Mouse (Mus musculus) heart, postnatal 10 days (tissue): ENCODE data around the gene Tert. TPM values are rescaled to one million over a fixed set of nuclear protein-coding genes. Genes with fewer than 3 reads are reported as not detected.

ENCODE experiments used
- DNase-seq, 2 experiments: peaks; one replicate each; pipeline ENCODE4 v3.0.0; 2021
- intact Hi-C: fragments of 180-260 bp; cut with DNase I; formaldehyde crosslinking; loops from one replicate; pipeline ENCODE4 v1.15.1; 2025
- total RNA-seq, 2 experiments: library from RNA; stranded (reverse); gene quantifications; 2 replicates each; pipeline ENCODE4 v1.2.3; 2021

The Tert gene
- total RNA-seq, 2 experiments from 2014 or later: 0.12 to 0.50 TPM

- intact Hi-C loops: no loop called here
- no peak for DNase-seq
Observed at GRCm38 (mm10) chr13:73660163-73660695, 33.5 kb downstream of the Tert start.

- DNase-seq: no peak
- intact Hi-C loops: no loop called here
Observed at GRCm38 (mm10) chr13:73675161-73675560, 48.5 kb downstream of the Tert start.

- no peak for DNase-seq
- intact Hi-C loops: no loop called here
Observed at GRCm38 (mm10) chr13:73677853-73678252, 51.1 kb downstream of the Tert start, which contains the start of gene Slc6a18. Gene Slc6a18, minus strand, starts transcription at chr13:73678023.

GRCm38 (mm10) chr13:73679311-73679710, 52.6 kb downstream of the Tert start:
- DNase-seq: no peak
- intact Hi-C loops: no loop called here

- no peak for DNase-seq
Observed at GRCm38 (mm10) chr13:73680394-73680793, 53.7 kb downstream of the Tert start.

GRCm38 (mm10) chr13:73682226-73682625, 55.5 kb downstream of the Tert start:
- no peak for DNase-seq
- intact Hi-C loops: no loop called here

More at GRCm38 (mm10) chr13:73680394-73680793, 53.7 kb downstream of the Tert start:
- intact Hi-C loops: no loop called here

- intact Hi-C loops: no loop called here
- peak; percentile 44 to 58 for DNase-seq
Observed at GRCm38 (mm10) chr13:73683682-73684081, 57.0 kb downstream of the Tert start.

- intact Hi-C loops: no loop called here
- DNase-seq: peak in 1 of 2 experiments; percentile 18
Observed at GRCm38 (mm10) chr13:73684412-73684811, 57.7 kb downstream of the Tert start.

- no peak for DNase-seq
- intact Hi-C loops: no loop called here
Observed at GRCm38 (mm10) chr13:73685502-73685901, 58.8 kb downstream of the Tert start.

- no peak for DNase-seq
- intact Hi-C loops: no loop called here
Observed at GRCm38 (mm10) chr13:73687601-73688000, 60.9 kb downstream of the Tert start.

GRCm38 (mm10) chr13:73688934-73689333, 62.2 kb downstream of the Tert start:
- intact Hi-C loops: no loop called here
- no peak for DNase-seq

- peak; percentile 61 to 72 for DNase-seq
- intact Hi-C loops: loop anchor here (1.0 to 5.0 kb wide), 3 partner anchors 46 to 265 kb away; no protein-coding TSS in a partner anchor
Observed at GRCm38 (mm10) chr13:73692249-73692868, 65.6 kb downstream of the Tert start.

- no peak for DNase-seq
- intact Hi-C loops: loop anchor here (5.0 kb wide), 1 partner anchor 266 kb away; no protein-coding TSS in a partner anchor
Observed at GRCm38 (mm10) chr13:73693333-73693732, 66.6 kb downstream of the Tert start.

- DNase-seq: no peak
- intact Hi-C loops: loop anchor here (5.0 kb wide), 1 partner anchor 268 kb away; no protein-coding TSS in a partner anchor
Observed at GRCm38 (mm10) chr13:73694972-73695371, 68.3 kb downstream of the Tert start.

GRCm38 (mm10) chr13:73696529-73696928, 69.8 kb downstream of the Tert start:
- DNase-seq: no peak
- intact Hi-C loops: no loop called here

Other genes starting within 250 kb of the Tert start
- gene Lpcat1, start 159.7 kb upstream of the Tert start, total RNA-seq: 10 to 100 TPM; 10.7 to 13.0 TPM
- gene Slc6a3, start 90.2 kb upstream of the Tert start, total RNA-seq: not detected
- 10 to 100 TPM; 74.7 to 75.0 TPM for gene Clptm1l, start 22.9 kb upstream of the Tert start, total RNA-seq
- gene Slc6a18, start 51.1 kb downstream of the Tert start, total RNA-seq: not detected
- under 1 TPM in 1 of 2 experiments, not detected in 1; 0.10 TPM for gene Slc6a19, start 78.0 kb downstream of the Tert start, total RNA-seq
- gene Slc12a7, start 106.2 kb downstream of the Tert start, total RNA-seq: 100 to 1,000 TPM; 160 to 180 TPM
- 1 to 10 TPM; 3.0 to 3.4 TPM for gene Nkd2, start 220.7 kb downstream of the Tert start, total RNA-seq